Mouse (Mus musculus) CH12.LX (cell line): ENCODE data around the gene Ostm1. TPM values are rescaled to one million over a fixed set of nuclear protein-coding genes. Genes with fewer than 3 reads are reported as not detected.

Experiments
- DNase-seq: peaks from one replicate; pipeline ENCODE4 v3.0.0-alpha.2; 2013; ENCODE audit errors: extremely low read depth
- H3K27ac ChIP-seq: 2 replicates; pipeline ENCODE4 v1.5.1; 2012; ENCODE audit warnings: low read depth, mild to moderate bottlenecking, control low read depth, moderate library complexity; ENCODE audit not compliant: insufficient read depth
- H3K27me3 ChIP-seq: replicated peaks from 2 replicates; pipeline ENCODE3; 2012; ENCODE audit warnings: inconsistent platforms
- H3K36me3 ChIP-seq, 2 experiments: replicated peaks in 1 of 2; 2 replicates each; pipeline versions ENCODE3 to v1.6.1; 2012; ENCODE audit warnings: inconsistent platforms in 1 of 2, low read length in 1 of 2, mild to moderate bottlenecking in 1 of 2, mixed read lengths in 1 of 2, moderate library complexity in 1 of 2; ENCODE audit not compliant: control insufficient read depth in 1 of 2, insufficient read depth in 1 of 2
- H3K4me1 ChIP-seq, 2 experiments: 2 replicates each; pipeline ENCODE4 v1.6.1; 2012; ENCODE audit warnings: inconsistent platforms in 1 of 2, moderate library complexity in 1 of 2; ENCODE audit not compliant: insufficient read depth in 2 of 2, control insufficient read depth in 1 of 2
- H3K4me2 ChIP-seq: 2 replicates; pipeline ENCODE4 v1.6.1; 2012; ENCODE audit warnings: low read depth, mild to moderate bottlenecking, control low read depth; ENCODE audit not compliant: poor library complexity, insufficient read depth, severe bottlenecking
- H3K4me3 ChIP-seq, 3 experiments: fragments of 150-350 bp in 1 of 3; sonication (generic) in 1 of 3; replicated peaks in 1 of 3; 2 replicates each; pipeline versions ENCODE3 to v1.5.1; 2011 to 2012; ENCODE audit warnings: low read depth in 2 of 3, low read length in 2 of 3, mild to moderate bottlenecking in 2 of 3, moderate library complexity in 2 of 3, control low read depth in 1 of 3, improper control_type of control experiment in 1 of 3, inconsistent platforms in 1 of 3, mixed read lengths in 1 of 3; ENCODE audit not compliant: poor library complexity in 1 of 3
- H3K79me2 ChIP-seq: replicated peaks from 2 replicates; pipeline ENCODE4 v1.6.1; 2012; ENCODE audit warnings: mild to moderate bottlenecking, moderate library complexity; ENCODE audit not compliant: control insufficient read depth, poor library complexity, insufficient read depth, severe bottlenecking; ENCODE audit errors: extremely low read depth
- H3K9ac ChIP-seq: 2 replicates; pipeline ENCODE4 v1.6.1; 2012; ENCODE audit warnings: low read depth, mild to moderate bottlenecking, control low read depth, moderate library complexity; ENCODE audit not compliant: insufficient read depth
- H3K9me3 ChIP-seq: replicated peaks from 2 replicates; pipeline ENCODE3; 2012; ENCODE audit warnings: low read length, inconsistent platforms, mixed read lengths
- GABPA ChIP-seq: IDR thresholded peaks from 2 replicates; pipeline ENCODE4 v1.6.1; 2012; ENCODE audit warnings: low read depth, low read length, improper control_type of control experiment, inconsistent platforms; ENCODE audit not compliant: insufficient replicate concordance
- HCFC1 ChIP-seq: IDR thresholded peaks from 2 replicates; pipeline ENCODE4 v1.6.1; 2012; ENCODE audit warnings: low read depth, mild to moderate bottlenecking, inconsistent platforms, low read length, improper control_type of control experiment
- KAT2A ChIP-seq: IDR thresholded peaks from 2 replicates; pipeline ENCODE4 v1.6.1; 2012; ENCODE audit warnings: low read length, improper control_type of control experiment, inconsistent platforms; ENCODE audit not compliant: insufficient replicate concordance
- MAZ ChIP-seq: IDR thresholded peaks from 2 replicates; pipeline ENCODE4 v1.6.1; 2012; ENCODE audit warnings: low read depth, mild to moderate bottlenecking, inconsistent platforms, low read length, improper control_type of control experiment, moderate library complexity
- MXI1 ChIP-seq: IDR thresholded peaks from 2 replicates; pipeline ENCODE4 v1.6.1; 2011; ENCODE audit warnings: mild to moderate bottlenecking, low read depth, low read length, improper control_type of control experiment
- PAX5 ChIP-seq: IDR thresholded peaks from 2 replicates; pipeline ENCODE4 v1.6.1; 2012; ENCODE audit warnings: low read length, inconsistent platforms, mixed read lengths
- SMC3 ChIP-seq: IDR thresholded peaks from 2 replicates; pipeline ENCODE4 v1.6.1; 2011; ENCODE audit warnings: low read depth, low read length, improper control_type of control experiment
- dilution Hi-C: fragments of 300-500 bp; cut with MboI; formaldehyde crosslinking; loops from 2 replicates; pipeline ENCODE4 v1.14.3; 2020; ENCODE audit warnings: low sequenced_read_pairs; ENCODE audit not compliant: extremely low pct_unique_long_range_greater_than_20kb, extremely low pct_ligation_motif_present
- in situ Hi-C: fragments of 300-500 bp; cut with MboI; formaldehyde crosslinking; loops from 3 replicates; pipeline ENCODE4 v1.14.3; 2019; ENCODE audit warnings: low sequenced_read_pairs, low pct_ligation_motif_present, low pct_unique_long_range_greater_than_20kb, mixed read lengths
- polyA plus RNA-seq: library from polyadenylated mRNA; unstranded; fragments of >175 nt; gene quantifications from 2 replicates; pipeline ENCODE4 v1.2.1, GENCODE M21; 2012; ENCODE audit warnings: low read depth; ENCODE audit not compliant: insufficient read length
- total RNA-seq, 2 experiments: library from RNA; depleted of rRNA; stranded (reverse); fragments of 300-350 nt in 1 of 2; fragments of >200 nt in 1 of 2; gene quantifications; 2 replicates each; pipeline ENCODE4 v1.2.3; 2012 to 2014

Ostm1 gene
- total and polyA plus RNA-seq, 3 experiments, result 19.4 to 30.2 (median 19.4) TPM

DNA sequence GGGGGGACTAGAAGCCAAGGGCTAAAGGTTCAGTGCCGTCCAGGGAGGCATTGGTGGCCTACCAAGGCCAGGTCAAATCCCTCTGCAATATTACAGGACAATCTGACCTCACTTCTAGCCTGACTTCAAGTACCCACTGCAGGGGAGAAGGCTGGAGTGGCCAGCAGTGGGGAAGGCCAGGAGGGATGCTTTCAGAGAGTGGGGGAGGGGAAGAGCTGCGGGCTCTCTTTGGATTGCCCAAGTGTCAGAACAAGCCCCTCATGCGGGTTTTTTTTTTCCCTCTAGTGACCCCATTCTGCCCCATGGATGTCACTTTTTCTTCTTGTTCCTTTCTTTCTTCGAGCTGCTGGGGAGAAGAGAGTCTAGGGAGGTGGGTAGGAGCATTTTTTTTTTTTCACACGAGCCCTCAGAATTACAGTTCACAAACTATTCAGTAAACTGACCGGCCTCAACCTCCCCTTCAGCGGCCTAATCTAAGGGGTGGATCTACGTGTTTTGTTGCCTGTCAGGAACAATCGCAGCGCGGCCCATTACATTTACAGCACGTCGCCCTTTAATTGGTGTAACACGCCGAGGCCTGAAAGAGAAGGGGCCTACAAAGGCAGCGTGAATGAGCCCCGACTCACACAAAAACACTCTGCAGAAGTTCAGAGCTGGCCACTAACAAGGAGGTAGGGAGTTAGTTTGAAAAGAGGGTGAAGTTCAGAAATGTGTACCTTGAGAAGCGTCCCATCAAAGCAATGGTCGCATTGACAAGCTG lies 47.2 kb downstream of the Ostm1 start:
- Histone ChIP-seq H3K27ac (no peak overlapping the region), H3K27me3 (no peaks in the 10 kb centered on the region)
- no peak for TF ChIP-seq PAX5
- no peak for TF ChIP-seq GABPA
- no peak for TF ChIP-seq KAT2A
- TF ChIP-seq HCFC1, result no peak
- TF ChIP-seq MXI1, result no peak

GRCm38 (mm10) chr10:42631754-42632452 lies 48.3 kb downstream of the Ostm1 start:
- Histone ChIP-seq H3K9me3 (no peaks in the 10 kb centered on the region), H3K79me2 (no peaks in the 10 kb centered on the region), H3K27ac (no peak overlapping the region), H3K4me2 (no peak overlapping the region), H3K36me3 (no peaks in the 10 kb centered on the region), H3K4me1 (peaks cover 4 to 7% of the 10 kb centered on the region in 2 experiments; a peak in 1 of 4 replicates), H3K4me3 (no peak overlapping the region), H3K9ac (no peak overlapping the region), H3K27me3 (no peaks in the 10 kb centered on the region)
- TF ChIP-seq MXI1 (no peak), KAT2A (no peak), MAZ (no peak), SMC3 (no peak)
- in situ Hi-C loops (loop anchor here (10.0 kb wide), 1 partner anchor 327 kb away; no protein-coding TSS in a partner anchor), dilution Hi-C loops (no loop called here)
- no peak for DNase-seq

More for the DNA sequence above, 47.2 kb downstream of the Ostm1 start:
- Histone ChIP-seq H3K36me3 (no peaks in the 10 kb centered on the region), H3K79me2 (no peaks in the 10 kb centered on the region), H3K4me2 (no peak overlapping the region), H3K4me1 (peaks cover 4 to 7% of the 10 kb centered on the region in 2 experiments; a peak in 1 of 4 replicates), H3K9me3 (no peaks in the 10 kb centered on the region), H3K9ac (no peak overlapping the region), H3K4me3 (no peak overlapping the region)
- in situ Hi-C loops, result loop anchor here (10.0 kb wide), 1 partner anchor 326 kb away; no protein-coding TSS in a partner anchor
- dilution Hi-C loops, result no loop called here
- DNase-seq, result no peak
